Mouse (Mus musculus): Measurements from ENCODE around the gene B3gnt9. TPM values are rescaled to one million over a fixed set of nuclear protein-coding genes. Genes with fewer than 3 reads are reported as not detected.
"Not testable (repeated sequence)": the region's sequence is repeated elsewhere in the genome, so short reads cannot be mapped to it uniquely, and the experiment has no call there.

Gene B3gnt9
- polyA plus RNA-seq, 1 experiment from 2014 or later, result 24.8 TPM

- Histone ChIP-seq H3K4me3 (ENCODE audit: low read depth, low read length) (no peak overlapping the region), H3K4me2 (replicated peaks; ENCODE audit: low read depth, low read length) (no peak overlapping the region), H3K36me3 (ENCODE audit: insufficient read depth, low read length) (peaks cover 36% of the 10 kb centered on the region), H3K27ac (ENCODE audit: low read length) (no peak overlapping the region), H3K27me3 (replicated peaks; ENCODE audit: insufficient read depth, low read length) (no peaks in the 10 kb centered on the region), H3K9me3 (ENCODE audit: low read length) (no peaks in the 10 kb centered on the region), H3K9ac (replicated peaks; ENCODE audit: low read depth) (no peak overlapping the region), H3K4me1 (ENCODE audit: insufficient read depth, low read depth, low read length) (no peaks in the 10 kb centered on the region)
- DNase-seq (ENCODE audit: low spot score), result peak; percentile 40
- WGBS, result 65% methylated on average over 7 of the region's 7 CpGs
- TF ChIP-seq CTCF (IDR thresholded peaks at IDR 0.05) (no peak), EP300 (IDR thresholded peaks at IDR 0.05) (peak; percentile 69)
- peak; percentile 77 for ATAC-seq
These were observed 13.9 kb downstream of the B3gnt9 start for GRCm38 (mm10) chr8:105241016-105241415.

GRCm38 (mm10) chr8:105237442-105238142 lies 17.4 kb downstream of the B3gnt9 start:
- Histone ChIP-seq H3K36me3 (ENCODE audit: insufficient read depth, low read length) (peaks cover 49% of the 10 kb centered on the region), H3K4me3 (ENCODE audit: low read depth, low read length) (no peak overlapping the region), H3K4me1 (ENCODE audit: insufficient read depth, low read depth, low read length) (peaks cover 3% of the 10 kb centered on the region; the same call in 1 of the 2 replicates), H3K9me3 (ENCODE audit: low read length) (no peaks in the 10 kb centered on the region), H3K4me2 (replicated peaks; ENCODE audit: low read depth, low read length) (no peak overlapping the region), H3K27ac (ENCODE audit: low read length) (no peak overlapping the region), H3K9ac (replicated peaks; ENCODE audit: low read depth) (no peak overlapping the region), H3K27me3 (replicated peaks; ENCODE audit: insufficient read depth, low read length) (no peaks in the 10 kb centered on the region)
- ATAC-seq (no peak), DNase-seq (ENCODE audit: low spot score) (no peak)
- 88% methylated on average over 14 of the region's 14 CpGs for WGBS
- TF ChIP-seq EP300 (IDR thresholded peaks at IDR 0.05) (no peak), CTCF (IDR thresholded peaks at IDR 0.05) (no peak)

DNA sequence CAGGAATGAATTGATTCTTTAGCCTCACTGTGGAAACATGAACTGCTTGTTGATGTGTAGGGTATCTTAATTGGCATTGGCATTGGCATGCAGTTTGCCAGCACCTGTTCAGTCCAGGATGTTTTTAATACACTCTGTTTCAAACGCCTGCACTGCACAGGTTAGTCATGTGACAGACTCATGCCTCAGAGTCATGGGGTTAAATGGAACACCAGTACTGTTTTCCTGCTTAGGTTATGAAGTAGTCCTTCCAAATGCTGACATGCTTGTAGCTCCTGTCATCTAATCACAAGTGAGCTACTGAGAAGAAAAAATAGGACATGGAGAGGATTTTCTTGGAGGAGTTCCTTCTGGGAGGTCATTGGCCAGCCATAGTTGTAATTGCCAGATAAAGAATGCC lies 19.7 kb downstream of the B3gnt9 start:
- H3K27me3 ChIP-seq (replicated peaks; ENCODE audit: insufficient read depth, low read length), result no peaks in the 10 kb centered on the region
- H3K9me3 ChIP-seq (ENCODE audit: low read length), result no peaks in the 10 kb centered on the region
- no peak overlapping the region for H3K4me3 ChIP-seq (ENCODE audit: low read depth, low read length)
- DNase-seq (ENCODE audit: low spot score), result no peak
- H3K36me3 ChIP-seq (ENCODE audit: insufficient read depth, low read length), result peaks cover 29% of the 10 kb centered on the region
- TF ChIP-seq EP300 (IDR thresholded peaks at IDR 0.05) (no peak), CTCF (IDR thresholded peaks at IDR 0.05) (no peak)
- H3K9ac ChIP-seq (replicated peaks; ENCODE audit: low read depth), result no peak overlapping the region
- H3K4me1 ChIP-seq (ENCODE audit: insufficient read depth, low read depth, low read length), result peaks cover 3% of the 10 kb centered on the region; the same call in 1 of the 2 replicates
- no peak overlapping the region for H3K4me2 ChIP-seq (replicated peaks; ENCODE audit: low read depth, low read length)
- no peak for ATAC-seq
- 58% methylated on average over 1 of the region's 1 CpGs for WGBS
- H3K27ac ChIP-seq (ENCODE audit: low read length), result no peak overlapping the region

DNA sequence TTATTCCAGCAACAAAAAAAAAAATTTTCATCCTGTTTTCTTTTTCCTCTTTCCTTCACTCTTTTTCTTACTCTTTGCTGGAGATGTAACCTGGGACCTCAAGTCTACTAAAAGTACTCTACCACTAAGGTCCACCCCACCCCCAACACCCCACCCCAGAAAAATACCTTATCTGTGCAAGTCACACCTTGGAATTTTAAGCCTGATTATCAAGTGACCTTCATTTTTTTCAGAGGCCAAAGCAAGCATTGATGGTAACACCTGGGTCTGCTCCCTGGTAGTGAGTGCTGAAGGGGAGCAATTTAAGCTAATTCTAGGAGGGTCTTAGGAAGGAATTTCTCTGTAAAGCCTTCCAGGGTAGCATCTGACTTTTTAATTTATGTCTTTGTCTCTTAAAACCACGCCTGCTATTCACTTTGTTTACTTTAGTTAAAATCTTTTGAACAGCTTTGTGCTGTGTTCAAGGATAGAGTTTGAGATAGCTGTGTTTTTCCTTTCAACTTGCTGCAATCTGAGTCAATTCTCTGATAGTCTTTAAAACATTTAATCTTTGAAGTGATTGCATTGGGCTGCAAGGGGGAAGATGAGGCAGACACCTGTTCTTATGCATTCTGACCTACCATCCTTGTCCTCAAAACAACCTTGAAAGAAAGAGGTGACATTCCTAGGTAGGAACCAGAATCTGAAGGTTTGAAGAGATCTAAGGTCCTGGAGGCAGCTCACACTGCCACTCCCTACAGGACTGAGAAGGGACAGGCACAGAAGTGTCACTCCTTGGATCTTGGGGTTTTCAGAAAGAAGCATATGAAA lies 21.6 kb downstream of the B3gnt9 start:
- ATAC-seq (no peak), DNase-seq (ENCODE audit: low spot score) (no peak)
- no peaks in the 10 kb centered on the region for H3K9me3 ChIP-seq (ENCODE audit: low read length)
- TF ChIP-seq CTCF (IDR thresholded peaks at IDR 0.05) (no peak), EP300 (IDR thresholded peaks at IDR 0.05) (no peak)
- H3K4me3 ChIP-seq (ENCODE audit: low read depth, low read length), result no peak overlapping the region
- no peaks in the 10 kb centered on the region for H3K27me3 ChIP-seq (replicated peaks; ENCODE audit: insufficient read depth, low read length)
- 30% methylated on average over 1 of the region's 1 CpGs for whole genome bisulfite sequencing
- peaks cover 16% of the 10 kb centered on the region; the same call in 1 of the 2 replicates for H3K36me3 ChIP-seq (ENCODE audit: insufficient read depth, low read length)
- H3K9ac ChIP-seq (replicated peaks; ENCODE audit: low read depth), result no peak overlapping the region
- no peak overlapping the region for H3K27ac ChIP-seq (ENCODE audit: low read length)
- no peak overlapping the region for H3K4me2 ChIP-seq (replicated peaks; ENCODE audit: low read depth, low read length)
- peaks cover 3% of the 10 kb centered on the region; the same call in 1 of the 2 replicates for H3K4me1 ChIP-seq (ENCODE audit: insufficient read depth, low read depth, low read length)

DNA sequence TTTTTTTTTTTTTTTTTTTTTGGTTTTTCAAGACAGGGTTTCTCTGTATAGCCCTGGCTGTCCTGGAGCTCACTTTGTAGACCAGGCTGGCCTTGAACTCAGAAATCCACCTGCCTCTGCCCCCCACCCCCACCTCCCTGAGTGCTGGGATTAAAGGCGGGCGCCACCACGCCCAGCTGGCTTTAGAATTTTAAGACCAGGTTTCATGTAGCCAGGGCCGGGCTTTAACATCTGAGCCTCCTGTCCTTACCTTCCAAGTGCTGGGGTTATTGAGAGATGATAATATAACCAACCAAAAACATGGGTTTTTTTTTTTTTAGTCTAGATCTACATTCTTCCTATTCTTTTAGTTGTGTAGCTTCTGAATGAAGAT lies 22.6 kb downstream of the B3gnt9 start:
- H3K4me1 ChIP-seq (ENCODE audit: insufficient read depth, low read depth, low read length); H3K4me2 ChIP-seq (replicated peaks; ENCODE audit: low read depth, low read length); ATAC-seq; DNase-seq (ENCODE audit: low spot score); H3K4me3 ChIP-seq (ENCODE audit: low read depth, low read length); H3K9me3 ChIP-seq (ENCODE audit: low read length); H3K27me3 ChIP-seq (replicated peaks; ENCODE audit: insufficient read depth, low read length); H3K27ac ChIP-seq (ENCODE audit: low read length); H3K9ac ChIP-seq (replicated peaks; ENCODE audit: low read depth): not testable (repeated sequence)
- peaks cover 16% of the 10 kb centered on the region; the same call in 1 of the 2 replicates for H3K36me3 ChIP-seq (ENCODE audit: insufficient read depth, low read length)
- 89% methylated on average over 4 of the region's 4 CpGs for WGBS

- H3K36me3 ChIP-seq (ENCODE audit: insufficient read depth, low read length), result peaks cover 16% of the 10 kb centered on the region; the same call in 1 of the 2 replicates
- 56% methylated on average over 12 of the region's 12 CpGs for WGBS
- DNase-seq (ENCODE audit: low spot score), result no peak
- no peak for TF ChIP-seq EP300 (IDR thresholded peaks at IDR 0.05)
- no peak for TF ChIP-seq CTCF (IDR thresholded peaks at IDR 0.05)
- peaks cover 3% of the 10 kb centered on the region; the same call in 1 of the 2 replicates for H3K4me1 ChIP-seq (ENCODE audit: insufficient read depth, low read depth, low read length)
- H3K9ac ChIP-seq (replicated peaks; ENCODE audit: low read depth), result no peak overlapping the region
- H3K4me2 ChIP-seq (replicated peaks; ENCODE audit: low read depth, low read length), result no peak overlapping the region; the same call in 1 of the 2 replicates
- no peak overlapping the region for H3K27ac ChIP-seq (ENCODE audit: low read length)
- no peaks in the 10 kb centered on the region for H3K27me3 ChIP-seq (replicated peaks; ENCODE audit: insufficient read depth, low read length)
- no peak for ATAC-seq
- no peak overlapping the region for H3K4me3 ChIP-seq (ENCODE audit: low read depth, low read length)
- no peaks in the 10 kb centered on the region for H3K9me3 ChIP-seq (ENCODE audit: low read length)
These were observed 23.2 kb downstream of the B3gnt9 start for GRCm38 (mm10) chr8:105231503-105232320.

Data from lung, postnatal 0 days (tissue).